Mouse (Mus musculus) neural tube, postnatal 0 days (tissue): ENCODE data around the gene Smc5. TPM values are rescaled to one million over a fixed set of nuclear protein-coding genes. Genes with fewer than 3 reads are reported as not detected.

Experiments
- polyA plus RNA-seq: library from polyadenylated mRNA; unstranded; fragments of >200 nt; fragmentation: Nextera tagmentation; extraction: Ambion mirVana; gene quantifications from 2 replicates; pipeline ENCODE4 v1.2.1, GENCODE M21; 2015

Smc5 gene
- 22.1 and 22.9 TPM in 2 replicates for polyA plus RNA-seq

GRCm38 (mm10) chr19:23273355-23274053, at the start of gene Smc5:
Smc5 (minus strand) TSS chr19:23273897.

Other genes starting within 250 kb of the Smc5 start
- 11.6 and 12.3 TPM in 2 replicates for gene Klf9, start 132.7 kb downstream of the Smc5 start, polyA plus RNA-seq
- gene Mamdc2, start 174.5 kb upstream of the Smc5 start, polyA plus RNA-seq = 2.5 and 2.7 TPM in 2 replicates